Mouse (Mus musculus): ENCODE measurements at regions not wholly inside any gene's neighbourhood (a gene's known extent, or its start where the extent isn't known, plus 50 kb on each side); places are given as distances from the start of the nearest gene placed in this dataset.
A peak's percentile ranks its signal among the peaks of the same experiment; 100 is the strongest.

DNA sequence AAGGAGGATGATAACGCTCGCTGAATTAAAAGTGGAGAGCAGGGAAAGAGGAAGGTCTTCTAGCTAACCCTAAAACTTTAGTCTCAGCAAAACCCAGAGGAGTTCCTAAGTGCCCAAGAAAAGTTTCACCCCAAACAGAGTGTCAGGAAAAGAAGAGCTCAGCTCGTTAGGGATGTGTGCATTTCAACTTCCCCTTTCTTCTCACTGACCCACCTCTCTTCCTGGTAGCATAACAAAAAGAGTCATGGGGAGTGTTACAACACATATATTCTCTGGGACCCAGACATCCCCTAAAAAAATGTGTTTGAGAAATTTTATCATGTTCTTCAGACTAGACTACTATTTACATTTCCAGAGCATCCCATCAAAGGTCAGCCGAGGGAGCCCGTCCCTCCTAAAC is 432.6 kb downstream of the Mctp2 start:
- peaks cover 4% of the 10 kb centered on the region; the same call in 1 of the 2 replicates for H3K4me1 ChIP-seq
- no peak for DNase-seq (ENCODE audit: low spot score)
- H3K27me3 ChIP-seq (ENCODE audit: insufficient read depth, poor library complexity, severe bottlenecking) = no peaks in the 10 kb centered on the region
- H3K9me3 ChIP-seq = no peaks in the 10 kb centered on the region
- no peak overlapping the region for H3K27ac ChIP-seq
- H3K4me3 ChIP-seq = no peak overlapping the region
- H3K36me3 ChIP-seq = no peaks in the 10 kb centered on the region
- WGBS = 77% methylated on average over 5 of the region's 5 CpGs

DNA sequence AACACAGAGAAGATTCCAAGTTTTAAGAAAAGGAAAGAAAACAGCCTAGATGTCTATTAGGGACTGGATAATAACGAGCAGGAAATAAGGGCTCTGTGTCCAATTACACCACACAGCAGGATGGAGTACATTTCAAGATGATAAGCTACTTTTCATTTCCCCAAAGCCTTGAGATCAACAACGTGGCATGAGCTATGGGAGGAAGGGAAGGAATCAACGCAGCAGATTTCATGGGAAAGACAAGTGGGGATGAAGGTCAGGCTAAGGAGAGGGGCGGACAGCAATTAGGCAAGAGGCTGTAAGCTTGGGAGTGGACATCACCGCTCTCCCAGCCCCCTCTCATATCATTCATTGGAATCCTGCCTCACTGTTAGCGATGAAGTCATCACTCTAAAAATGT is 433.5 kb downstream of the Mctp2 start:
- WGBS = 57% methylated on average over 6 of the region's 6 CpGs
- no peaks in the 10 kb centered on the region for H3K36me3 ChIP-seq
- no peak overlapping the region for H3K4me3 ChIP-seq
- no peaks in the 10 kb centered on the region for H3K9me3 ChIP-seq
- H3K4me1 ChIP-seq = peaks cover 4% of the 10 kb centered on the region; the same call in 1 of the 2 replicates
- no peak for DNase-seq (ENCODE audit: low spot score)
- no peaks in the 10 kb centered on the region for H3K27me3 ChIP-seq (ENCODE audit: insufficient read depth, poor library complexity, severe bottlenecking)
- H3K27ac ChIP-seq = no peak overlapping the region

DNA sequence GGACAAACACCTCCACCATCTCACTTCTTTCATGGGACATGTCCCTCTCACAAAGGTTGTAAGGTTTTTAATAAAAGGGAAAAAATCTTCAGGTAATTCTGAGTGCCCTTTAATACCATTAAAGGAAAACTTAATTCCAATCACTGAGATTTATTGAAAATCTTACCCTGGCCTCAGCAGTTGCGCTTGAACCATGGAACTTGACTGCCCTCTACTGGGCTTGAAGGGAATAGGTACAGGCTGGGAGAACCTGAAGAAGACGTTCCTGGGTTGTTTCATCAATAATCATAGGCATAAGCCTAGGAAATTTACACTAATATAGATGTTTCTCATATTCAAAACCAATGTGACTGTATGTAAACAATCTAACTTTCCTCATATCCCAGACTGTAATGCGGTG is 439.3 kb downstream of the Mctp2 start:
- Histone ChIP-seq H3K36me3 (no peaks in the 10 kb centered on the region), H3K4me1 (0 out of 2 replicates have a peak, but pooled peaks cover 5% of the 10 kb centered on the region), H3K27me3 (ENCODE audit: insufficient read depth, poor library complexity, severe bottlenecking) (peaks cover 2% of the 10 kb centered on the region; the same call in 1 of the 2 replicates), H3K27ac (no peak overlapping the region), H3K4me3 (no peak overlapping the region), H3K9me3 (no peaks in the 10 kb centered on the region)
- 12% methylated on average over 3 of the region's 3 CpGs for WGBS
- DNase-seq (ENCODE audit: low spot score) = no peak

DNA sequence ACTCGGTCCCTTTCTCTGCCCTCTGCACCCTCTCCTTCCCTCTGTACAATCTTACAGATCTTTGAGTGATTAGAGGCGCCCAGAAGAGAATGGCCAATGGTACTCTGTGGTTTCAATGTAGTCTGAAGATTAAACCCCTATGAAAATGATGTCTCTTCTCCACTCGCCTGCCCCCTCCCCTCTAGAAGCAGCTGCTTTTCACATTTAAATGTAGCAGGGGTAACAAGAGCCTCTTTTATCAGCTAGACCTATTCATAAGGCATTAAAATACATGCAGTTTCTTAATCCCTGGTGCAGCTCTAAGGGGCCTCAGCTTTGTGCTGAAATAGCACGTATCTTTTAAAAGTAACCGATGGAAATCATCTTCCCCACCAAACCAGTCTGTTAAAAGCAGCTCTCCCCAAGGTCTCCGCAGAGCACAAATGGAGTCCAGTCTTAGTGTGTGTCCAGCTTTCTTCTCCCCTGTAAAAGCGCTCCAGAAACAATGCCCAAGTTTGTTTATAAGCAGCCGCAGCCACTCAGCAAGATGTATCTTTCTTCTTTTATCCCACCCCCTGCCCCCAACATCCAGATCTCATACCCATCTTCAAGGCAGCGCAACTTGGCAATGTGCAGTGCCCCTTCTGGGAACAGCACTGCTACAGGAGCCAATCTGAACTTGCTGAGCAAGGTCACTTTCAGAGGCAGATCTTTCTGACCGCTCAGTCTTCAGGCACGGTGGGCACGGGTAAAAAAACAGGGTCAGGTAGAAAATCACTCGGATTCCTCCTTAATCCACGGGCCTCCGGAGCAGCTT is 440.8 kb downstream of the Mctp2 start:
- Histone ChIP-seq H3K27me3 (ENCODE audit: insufficient read depth, poor library complexity, severe bottlenecking) (peaks cover 3% of the 10 kb centered on the region; the same call in 1 of the 2 replicates), H3K4me3 (no peak overlapping the region), H3K36me3 (no peaks in the 10 kb centered on the region), H3K9me3 (no peaks in the 10 kb centered on the region), H3K4me1 (0 out of 2 replicates have a peak, but pooled peaks cover 5% of the 10 kb centered on the region), H3K27ac (no peak overlapping the region)
- 51% methylated on average over 15 of the region's 15 CpGs for WGBS
- no peak for DNase-seq (ENCODE audit: low spot score)

- H3K27ac ChIP-seq = no peak overlapping the region
- H3K9me3 ChIP-seq = no peaks in the 10 kb centered on the region
- DNase-seq (ENCODE audit: low spot score) = no peak
- 80% methylated on average over 3 of the region's 3 CpGs for WGBS
- H3K4me1 ChIP-seq = 0 out of 2 replicates have a peak, but pooled peaks cover 3% of the 10 kb centered on the region
- H3K27me3 ChIP-seq (ENCODE audit: insufficient read depth, poor library complexity, severe bottlenecking) = no peaks in the 10 kb centered on the region
- no peaks in the 10 kb centered on the region for H3K36me3 ChIP-seq
- no peak overlapping the region for H3K4me3 ChIP-seq
Measured at GRCm38 (mm10) chr7:71852864-71853263, 453.5 kb downstream of the Mctp2 start.

- H3K9me3 ChIP-seq = no peaks in the 10 kb centered on the region
- H3K4me3 ChIP-seq = no peak overlapping the region
- 0 out of 2 replicates have a peak, but pooled peaks cover 3% of the 10 kb centered on the region for H3K4me1 ChIP-seq
- H3K27me3 ChIP-seq (ENCODE audit: insufficient read depth, poor library complexity, severe bottlenecking) = no peaks in the 10 kb centered on the region
- WGBS = 87% methylated on average over 6 of the region's 6 CpGs
- H3K27ac ChIP-seq = no peak overlapping the region
- H3K36me3 ChIP-seq = no peaks in the 10 kb centered on the region
- DNase-seq (ENCODE audit: low spot score) = no peak
Measured at GRCm38 (mm10) chr7:71849174-71849573, 457.2 kb downstream of the Mctp2 start.

GRCm38 (mm10) chr7:71837845-71838244 is 468.6 kb downstream of the Mctp2 start:
- Histone ChIP-seq H3K36me3 (no peaks in the 10 kb centered on the region), H3K4me3 (no peak overlapping the region), H3K9me3 (no peaks in the 10 kb centered on the region), H3K27ac (no peak overlapping the region), H3K4me1 (no peaks in the 10 kb centered on the region), H3K27me3 (ENCODE audit: insufficient read depth, poor library complexity, severe bottlenecking) (no peaks in the 10 kb centered on the region)
- DNase-seq (ENCODE audit: low spot score) = no peak
- 78% methylated on average over 6 of the region's 6 CpGs for WGBS

GRCm38 (mm10) chr7:71831790-71832525 is 474.4 kb downstream of the Mctp2 start:
- H3K4me1 ChIP-seq = no peaks in the 10 kb centered on the region
- no peaks in the 10 kb centered on the region for H3K27me3 ChIP-seq (ENCODE audit: insufficient read depth, poor library complexity, severe bottlenecking)
- H3K9me3 ChIP-seq = no peaks in the 10 kb centered on the region
- no peak overlapping the region for H3K27ac ChIP-seq
- WGBS = 81% methylated on average over 3 of the region's 3 CpGs
- no peaks in the 10 kb centered on the region for H3K36me3 ChIP-seq
- no peak for DNase-seq (ENCODE audit: low spot score)
- H3K4me3 ChIP-seq = no peak overlapping the region

DNA sequence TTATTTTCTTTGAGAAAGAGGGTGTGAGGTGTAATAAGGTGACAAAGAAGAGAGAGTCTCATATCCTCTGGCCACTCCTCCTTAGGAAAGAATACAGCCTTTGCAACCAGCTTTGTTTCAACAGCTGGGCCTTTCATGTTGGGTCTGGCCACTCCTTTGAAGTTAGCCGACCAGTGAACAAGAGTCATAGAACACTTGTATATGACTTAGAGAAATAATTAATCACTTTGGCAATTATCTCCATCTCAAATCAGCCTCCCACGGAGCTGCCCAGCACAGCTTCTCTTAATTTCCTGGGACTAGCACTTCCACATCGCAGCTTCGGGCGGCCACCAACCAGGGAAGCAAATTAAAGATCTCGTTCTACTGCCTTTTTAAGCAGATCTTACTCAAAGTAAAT is 476.8 kb downstream of the Mctp2 start:
- DNase-seq (ENCODE audit: low spot score) = no peak
- Histone ChIP-seq H3K27me3 (ENCODE audit: insufficient read depth, poor library complexity, severe bottlenecking) (no peaks in the 10 kb centered on the region), H3K9me3 (no peaks in the 10 kb centered on the region), H3K36me3 (no peaks in the 10 kb centered on the region), H3K27ac (no peak overlapping the region), H3K4me3 (no peak overlapping the region), H3K4me1 (no peaks in the 10 kb centered on the region)
- 65% methylated on average over 6 of the region's 6 CpGs for WGBS

DNA sequence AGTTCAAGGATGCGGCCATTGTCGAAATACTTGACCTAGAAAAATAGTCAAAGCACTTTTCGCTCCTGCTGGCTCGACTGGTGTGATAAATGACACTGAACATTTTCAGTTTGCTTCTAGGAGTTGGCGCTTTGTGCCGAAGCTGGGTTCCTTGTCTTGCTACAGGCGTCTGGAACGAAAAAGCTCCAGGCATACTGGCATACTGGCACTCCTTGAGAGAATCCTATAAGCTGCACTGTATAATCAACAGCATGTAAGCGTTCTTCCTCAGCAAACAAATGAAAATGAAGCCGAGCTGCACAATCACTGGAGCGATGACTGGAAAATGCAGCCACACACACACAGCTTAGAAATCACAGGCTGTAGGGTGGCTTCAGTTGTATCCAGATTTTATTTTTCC is 464.9 kb upstream of the Gm10295 start:
- no peaks in the 10 kb centered on the region for H3K27me3 ChIP-seq (ENCODE audit: insufficient read depth, poor library complexity, severe bottlenecking)
- no peak overlapping the region for H3K4me3 ChIP-seq
- no peaks in the 10 kb centered on the region for H3K4me1 ChIP-seq
- H3K36me3 ChIP-seq = no peaks in the 10 kb centered on the region
- no peak overlapping the region for H3K27ac ChIP-seq
- no peaks in the 10 kb centered on the region for H3K9me3 ChIP-seq
- no peak for DNase-seq (ENCODE audit: low spot score)
- WGBS = 85% methylated on average over 11 of the region's 11 CpGs

DNA sequence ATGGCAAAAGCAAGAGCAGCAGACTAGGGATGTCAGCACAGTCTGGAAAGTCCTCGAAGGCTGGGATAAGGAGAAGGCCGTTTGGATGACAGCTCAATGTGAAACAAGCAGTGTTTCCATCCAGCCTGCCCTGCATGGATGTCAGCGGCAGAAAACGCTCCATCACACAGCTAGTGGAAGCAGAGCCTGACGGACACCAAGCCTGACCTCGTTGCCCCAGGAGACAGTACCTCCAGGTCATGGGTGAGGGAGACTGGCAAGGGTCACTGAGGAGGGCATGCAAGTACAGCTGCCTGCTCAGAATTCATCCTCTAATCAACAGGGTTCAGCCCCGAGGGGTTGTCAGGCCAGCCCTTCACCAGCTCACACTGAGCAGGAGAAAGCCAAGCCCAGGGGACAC is 442.9 kb upstream of the Gm10295 start:
- 51% methylated on average over 7 of the region's 7 CpGs for WGBS

GRCm38 (mm10) chr7:71788401-71788800 is 437.1 kb upstream of the Gm10295 start:
- Histone ChIP-seq H3K9me3 (no peaks in the 10 kb centered on the region), H3K27ac (no peak overlapping the region), H3K36me3 (no peaks in the 10 kb centered on the region), H3K4me1 (no peaks in the 10 kb centered on the region), H3K4me3 (no peak overlapping the region), H3K27me3 (ENCODE audit: insufficient read depth, poor library complexity, severe bottlenecking) (no peaks in the 10 kb centered on the region)
- DNase-seq (ENCODE audit: low spot score) = no peak

More for the DNA sequence above, 442.9 kb upstream of the Gm10295 start:
- peaks cover 6% of the 10 kb centered on the region; the same call in 1 of the 2 replicates for H3K4me1 ChIP-seq
- no peak overlapping the region for H3K4me3 ChIP-seq
- no peaks in the 10 kb centered on the region for H3K9me3 ChIP-seq
- no peaks in the 10 kb centered on the region for H3K36me3 ChIP-seq
- H3K27ac ChIP-seq = no peak overlapping the region
- peak; percentile 60 for DNase-seq (ENCODE audit: low spot score)
- H3K27me3 ChIP-seq (ENCODE audit: insufficient read depth, poor library complexity, severe bottlenecking) = no peaks in the 10 kb centered on the region

GRCm38 (mm10) chr7:71782496-71782895 is 431.2 kb upstream of the Gm10295 start:
- 79% methylated on average over 4 of the region's 4 CpGs for WGBS

More at GRCm38 (mm10) chr7:71782496-71782895, 431.2 kb upstream of the Gm10295 start:
- H3K9me3 ChIP-seq = no peaks in the 10 kb centered on the region
- DNase-seq (ENCODE audit: low spot score) = no peak
- no peaks in the 10 kb centered on the region for H3K4me1 ChIP-seq
- no peaks in the 10 kb centered on the region for H3K27me3 ChIP-seq (ENCODE audit: insufficient read depth, poor library complexity, severe bottlenecking)
- no peak overlapping the region for H3K4me3 ChIP-seq
- H3K27ac ChIP-seq = no peak overlapping the region
- no peaks in the 10 kb centered on the region for H3K36me3 ChIP-seq

All from heart, embryonic 10.5 days (tissue).